Mouse (Mus musculus): ENCODE measurements at regions not wholly inside any gene's neighbourhood (a gene's known extent, or its start where the extent isn't known, plus 50 kb on each side); places are given as distances from the start of the nearest gene placed in this dataset.
"Not testable (repeated sequence)": the region's sequence is repeated elsewhere in the genome, so short reads cannot be mapped to it uniquely, and the experiment has no call there.

GRCm38 (mm10) chr16:9016040-9016761 lies 186.3 kb downstream of the 1810013L24Rik start:
- no peak for DNase-seq (ENCODE audit: low spot score)

- no peak for DNase-seq (ENCODE audit: low spot score)
Measured at GRCm38 (mm10) chr16:9016762-9017086, 186.8 kb downstream of the 1810013L24Rik start.

- no peak for DNase-seq (ENCODE audit: low spot score)
Measured at GRCm38 (mm10) chr16:9030717-9031116, 200.8 kb downstream of the 1810013L24Rik start.

- no peak for DNase-seq (ENCODE audit: low spot score)
Measured at GRCm38 (mm10) chr16:9043271-9043670, 213.4 kb downstream of the 1810013L24Rik start.

GRCm38 (mm10) chr16:9046864-9047263 lies 217.0 kb downstream of the 1810013L24Rik start:
- DNase-seq (ENCODE audit: low spot score) = no peak

- DNase-seq (ENCODE audit: low spot score) = no peak
Measured at GRCm38 (mm10) chr16:9054415-9054814, 224.5 kb downstream of the 1810013L24Rik start.

- DNase-seq (ENCODE audit: low spot score) = no peak
Measured at GRCm38 (mm10) chr16:9056430-9056829, 226.5 kb downstream of the 1810013L24Rik start.

- DNase-seq (ENCODE audit: low spot score) = no peak
Measured at GRCm38 (mm10) chr16:9071526-9071925, 241.6 kb downstream of the 1810013L24Rik start.

GRCm38 (mm10) chr16:9071956-9072355 lies 242.1 kb downstream of the 1810013L24Rik start:
- not testable (repeated sequence) for DNase-seq (ENCODE audit: low spot score)

GRCm38 (mm10) chr16:9074295-9074694 lies 244.4 kb downstream of the 1810013L24Rik start:
- no peak for DNase-seq (ENCODE audit: low spot score)

- DNase-seq (ENCODE audit: low spot score) = no peak
Measured at GRCm38 (mm10) chr16:9077451-9077850, 247.6 kb downstream of the 1810013L24Rik start.

- DNase-seq (ENCODE audit: low spot score) = no peak
Measured at GRCm38 (mm10) chr16:9078405-9078942, 248.6 kb downstream of the 1810013L24Rik start.

GRCm38 (mm10) chr16:9083040-9083439 lies 253.1 kb downstream of the 1810013L24Rik start:
- no peak for DNase-seq (ENCODE audit: low spot score)

- no peak for DNase-seq (ENCODE audit: low spot score)
Measured at GRCm38 (mm10) chr16:9083740-9084139, 253.8 kb downstream of the 1810013L24Rik start.

- no peak for DNase-seq (ENCODE audit: low spot score)
Measured at GRCm38 (mm10) chr16:9084581-9084980, 254.7 kb downstream of the 1810013L24Rik start.

GRCm38 (mm10) chr16:9085133-9085532 lies 255.2 kb downstream of the 1810013L24Rik start:
- DNase-seq (ENCODE audit: low spot score) = no peak

- no peak for DNase-seq (ENCODE audit: low spot score)
Measured at GRCm38 (mm10) chr16:9085977-9086376, 256.1 kb downstream of the 1810013L24Rik start.

GRCm38 (mm10) chr16:9091790-9092189 lies 261.9 kb downstream of the 1810013L24Rik start:
- DNase-seq (ENCODE audit: low spot score) = no peak

- DNase-seq (ENCODE audit: low spot score) = no peak
Measured at GRCm38 (mm10) chr16:9092191-9092848, 262.4 kb downstream of the 1810013L24Rik start.

- DNase-seq (ENCODE audit: low spot score) = no peak
Measured at GRCm38 (mm10) chr16:9093593-9093992, 263.7 kb downstream of the 1810013L24Rik start.

- no peak for DNase-seq (ENCODE audit: low spot score)
Measured at GRCm38 (mm10) chr16:9094201-9094600, 264.3 kb downstream of the 1810013L24Rik start.

- no peak for DNase-seq (ENCODE audit: low spot score)
Measured at GRCm38 (mm10) chr16:9106211-9106610, 276.3 kb downstream of the 1810013L24Rik start.

- DNase-seq (ENCODE audit: low spot score) = not testable (repeated sequence)
Measured at GRCm38 (mm10) chr16:9106676-9107075, 276.8 kb downstream of the 1810013L24Rik start.

Measured in urinary bladder, postnatal 25 days (tissue).